Mouse (Mus musculus) telencephalon, adult 2 months (tissue): ENCODE measurements at regions not wholly inside any gene's neighbourhood (a gene's known extent, or its start where the extent isn't known, plus 50 kb on each side); places are given as distances from the start of the nearest gene placed in this dataset.

Experiments used
- DNase-seq: peaks from one replicate; pipeline ENCODE4 v3.0.0-alpha.2; 2011; ENCODE audit warnings: low read depth, low spot score

DNA sequence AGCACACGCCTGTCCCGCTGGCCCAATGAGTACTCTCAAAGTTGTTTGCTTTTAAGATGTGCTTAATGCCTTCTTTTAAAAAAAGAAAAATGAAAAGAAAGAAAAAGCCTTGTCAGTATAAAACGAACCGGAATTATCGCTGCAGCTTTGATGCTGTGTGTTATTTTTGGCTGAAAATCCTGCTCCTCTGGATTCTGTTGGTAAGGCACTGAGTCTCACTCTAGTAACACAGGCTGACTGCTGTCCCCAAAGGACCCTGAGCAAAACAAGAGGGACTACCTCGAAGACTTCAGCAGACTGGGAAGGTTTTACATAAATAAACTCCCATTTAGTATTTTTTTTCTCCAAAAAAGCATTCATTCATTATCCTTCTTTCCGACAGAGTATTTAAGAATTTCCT is 196.1 kb upstream of the Ppargc1a start:
- no peak for DNase-seq

DNA sequence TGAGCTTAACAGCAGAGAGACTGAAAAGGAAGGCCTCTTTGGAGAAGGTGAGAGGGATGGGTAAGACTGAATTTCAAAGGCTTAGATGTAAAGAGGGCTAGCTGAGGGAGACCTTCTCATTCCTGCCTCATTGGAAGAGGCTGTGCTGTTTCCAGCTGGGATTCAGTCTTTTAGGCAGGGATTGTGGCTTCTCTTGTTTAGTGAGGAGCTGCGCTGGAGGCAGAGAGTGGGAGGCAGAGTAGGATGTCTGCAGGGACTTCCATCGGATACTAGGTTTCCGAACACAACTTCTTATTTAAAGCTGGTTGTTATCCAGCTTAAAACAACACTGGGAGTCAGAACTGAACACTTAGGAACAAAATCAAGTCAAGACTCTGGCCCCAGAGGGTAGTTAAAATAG is 194.8 kb upstream of the Ppargc1a start:
- DNase-seq: no peak

DNA sequence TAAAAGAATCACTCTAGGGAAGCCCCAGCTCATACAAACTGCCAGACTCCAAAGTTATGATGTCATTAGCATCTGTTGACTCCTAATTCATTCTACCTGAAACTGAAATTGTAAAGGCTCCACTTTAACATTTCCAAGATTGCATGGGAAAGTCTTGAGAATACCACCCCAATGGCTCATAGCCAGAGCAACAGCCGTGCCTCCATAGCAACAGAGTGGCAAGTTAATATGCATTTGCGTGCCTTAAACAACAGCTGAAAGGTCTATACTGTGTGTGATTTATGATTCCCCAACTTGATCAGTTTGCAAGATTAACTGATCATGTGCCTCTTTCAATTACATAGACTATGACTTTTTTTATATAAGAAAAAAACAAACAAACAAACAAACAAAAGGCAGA is 190.8 kb upstream of the Ppargc1a start:
- no peak for DNase-seq

DNA sequence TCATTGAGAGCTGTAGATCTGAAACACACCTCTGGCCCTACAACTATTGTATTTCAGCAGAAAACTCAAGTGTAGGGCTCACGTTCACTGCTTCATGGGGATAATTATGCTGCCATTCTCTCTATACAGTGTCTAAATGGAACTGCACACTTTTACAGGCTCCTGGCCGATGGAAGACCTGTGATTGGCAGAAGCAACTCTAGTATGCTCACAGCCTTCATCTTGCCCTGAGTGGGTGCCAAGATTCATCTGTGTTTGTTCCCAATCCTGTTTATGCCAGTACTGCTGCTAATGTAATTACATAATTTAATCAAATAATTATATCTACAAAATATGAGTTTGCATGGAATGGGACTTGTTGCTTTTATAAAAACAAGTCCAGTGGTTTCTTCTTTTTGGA is 190.3 kb upstream of the Ppargc1a start:
- no peak for DNase-seq

DNA sequence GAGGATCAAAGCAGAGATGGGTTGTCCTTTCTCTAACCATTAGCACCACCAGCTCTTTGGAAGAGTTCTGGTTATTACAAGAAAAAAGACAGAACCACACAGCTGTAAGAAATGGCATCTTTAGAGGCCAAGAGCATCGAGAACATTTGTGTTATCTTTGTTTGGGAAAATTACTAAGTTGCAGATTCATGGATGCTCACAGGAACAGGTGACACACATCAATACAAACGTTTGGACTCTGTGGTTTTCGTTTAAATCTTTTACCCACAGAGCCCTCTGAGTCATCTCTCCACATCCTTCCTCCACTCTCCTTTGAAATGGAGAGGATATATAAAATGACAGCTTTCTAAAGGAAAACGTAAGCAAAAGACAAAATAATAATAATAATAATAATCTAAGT is 184.5 kb upstream of the Ppargc1a start:
- DNase-seq: no peak

DNA sequence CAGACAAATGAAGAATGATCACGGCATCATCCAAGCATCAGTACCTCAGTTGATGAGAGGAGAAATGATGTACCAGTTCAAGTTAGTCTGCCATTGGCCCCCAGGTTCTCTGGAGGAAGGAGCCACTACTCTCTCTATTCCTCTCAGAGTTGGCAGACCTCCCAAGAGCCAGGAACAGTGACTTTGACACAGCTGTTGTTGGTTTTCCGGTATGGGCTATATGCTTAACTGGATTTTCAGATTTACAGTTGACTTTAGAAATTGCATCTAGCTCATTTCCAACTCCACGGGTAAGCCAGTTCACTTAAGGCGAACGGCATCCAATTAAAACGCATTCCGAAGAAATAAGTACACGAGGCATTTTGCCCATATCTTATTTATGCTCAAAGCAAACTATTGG is 182.9 kb upstream of the Ppargc1a start:
- no peak for DNase-seq

DNA sequence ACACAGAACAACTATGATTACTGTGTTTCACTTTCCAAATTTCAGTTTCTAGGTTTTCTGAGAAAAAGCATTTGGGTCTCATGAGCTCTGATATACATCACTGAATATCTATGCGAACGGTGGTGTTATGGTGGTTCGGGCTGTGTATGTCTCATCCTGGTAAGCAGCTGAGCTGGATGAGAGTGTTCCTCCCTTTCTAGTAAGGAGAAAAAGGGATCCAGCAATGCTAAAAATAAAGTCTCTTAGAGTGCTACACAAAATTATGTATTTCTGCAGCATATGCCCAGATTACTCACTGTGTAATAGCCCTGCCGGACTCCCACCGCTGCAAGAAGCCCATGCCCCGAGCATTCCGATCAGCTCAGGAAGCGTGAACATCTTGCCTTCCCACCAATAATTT is 173.4 kb upstream of the Ppargc1a start:
- no peak for DNase-seq

DNA sequence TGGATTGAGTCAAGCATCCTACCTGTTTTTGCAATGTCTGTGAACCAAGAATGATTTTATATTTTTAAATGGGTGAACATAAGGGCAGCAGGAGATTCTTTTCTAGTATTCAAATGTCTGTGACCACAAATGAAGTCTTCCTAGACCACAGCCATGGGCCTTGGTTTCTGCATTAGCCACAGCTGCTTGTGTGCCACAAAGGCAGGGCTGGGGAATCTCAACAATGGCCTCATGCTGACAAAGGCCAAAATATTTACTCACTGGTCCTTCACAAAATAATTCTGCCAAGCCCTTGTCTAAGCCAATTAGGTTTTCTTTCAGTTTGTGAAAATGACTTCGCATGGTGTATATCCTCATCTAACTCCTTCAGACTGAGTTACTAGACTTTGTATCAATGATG is 162.7 kb upstream of the Ppargc1a start:
- DNase-seq: no peak

DNA sequence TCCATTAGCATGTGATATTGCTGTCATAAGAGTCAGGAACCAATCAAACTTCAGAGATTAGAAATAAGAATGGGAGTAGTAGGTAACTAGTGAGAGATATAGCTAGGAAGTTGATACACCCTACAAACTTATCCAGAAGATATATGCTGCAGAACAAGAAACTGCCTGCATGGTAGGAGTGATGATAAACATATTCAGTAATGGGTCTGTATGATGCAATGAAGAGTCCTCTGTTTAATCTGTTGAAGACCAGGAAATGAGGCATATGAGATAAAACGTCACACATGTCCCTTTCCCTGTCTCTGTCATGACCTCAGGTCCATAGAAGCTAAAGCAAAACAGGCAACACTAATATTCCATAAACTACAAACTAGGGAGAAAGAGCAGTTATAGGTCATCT is 162.2 kb upstream of the Ppargc1a start:
- DNase-seq: no peak

DNA sequence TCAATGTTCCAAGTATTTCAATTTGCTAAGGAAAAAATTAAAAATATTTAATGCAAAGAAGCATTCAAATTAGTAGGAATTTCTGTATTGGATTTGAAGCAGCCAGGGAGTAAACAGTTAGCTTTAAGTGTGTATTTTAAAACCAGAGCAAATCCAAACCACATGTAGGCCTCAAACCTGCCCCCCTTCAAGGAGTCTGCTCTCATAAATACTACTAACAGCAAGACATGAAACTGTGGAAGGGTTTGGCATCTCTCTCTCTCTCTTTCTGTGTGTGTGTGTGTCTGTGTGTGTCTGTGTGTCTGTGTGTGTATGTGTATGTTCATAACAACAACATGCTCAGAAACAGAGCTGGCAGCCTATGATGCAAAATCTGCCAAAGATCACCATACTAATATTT is 159.2 kb upstream of the Ppargc1a start:
- no peak for DNase-seq

DNA sequence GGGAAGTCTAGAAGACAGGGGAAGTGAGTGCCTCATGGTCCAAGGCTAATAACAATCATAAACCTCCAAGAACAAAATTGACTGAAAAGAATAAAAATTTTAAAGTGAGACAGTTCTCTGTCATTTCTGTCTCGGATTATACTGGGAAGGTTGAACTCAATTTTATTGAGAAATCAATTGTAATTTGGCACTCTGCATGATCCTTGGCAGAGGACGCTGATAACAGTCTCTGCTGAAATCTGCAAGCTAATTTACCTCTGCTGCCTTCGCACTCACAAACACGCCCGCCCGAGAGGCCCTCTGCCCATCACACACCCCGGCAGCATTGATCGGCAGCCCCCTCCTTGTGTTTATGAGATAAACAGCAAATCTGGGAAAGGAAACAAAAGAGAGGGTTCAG is 151.4 kb upstream of the Ppargc1a start:
- DNase-seq: no peak

DNA sequence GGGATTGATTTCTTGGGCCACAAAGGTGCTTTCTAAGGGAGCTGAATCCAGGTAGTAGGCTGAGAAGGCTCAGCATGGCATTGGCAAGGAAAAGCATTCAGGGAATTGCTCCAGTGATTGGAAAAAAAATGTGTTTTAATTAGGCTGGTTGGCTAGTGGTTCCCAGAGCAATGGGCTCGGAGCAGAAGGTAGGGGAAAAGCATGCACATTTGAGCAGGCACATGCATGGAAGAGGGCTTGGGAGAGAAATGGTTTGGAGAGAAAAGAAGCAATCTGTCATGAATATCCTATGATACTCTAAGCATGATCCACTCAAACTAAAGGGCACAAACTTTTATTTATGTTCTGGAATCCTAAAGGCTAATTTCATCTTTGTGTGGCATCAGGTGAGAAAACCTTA is 150.9 kb upstream of the Ppargc1a start:
- DNase-seq: no peak

DNA sequence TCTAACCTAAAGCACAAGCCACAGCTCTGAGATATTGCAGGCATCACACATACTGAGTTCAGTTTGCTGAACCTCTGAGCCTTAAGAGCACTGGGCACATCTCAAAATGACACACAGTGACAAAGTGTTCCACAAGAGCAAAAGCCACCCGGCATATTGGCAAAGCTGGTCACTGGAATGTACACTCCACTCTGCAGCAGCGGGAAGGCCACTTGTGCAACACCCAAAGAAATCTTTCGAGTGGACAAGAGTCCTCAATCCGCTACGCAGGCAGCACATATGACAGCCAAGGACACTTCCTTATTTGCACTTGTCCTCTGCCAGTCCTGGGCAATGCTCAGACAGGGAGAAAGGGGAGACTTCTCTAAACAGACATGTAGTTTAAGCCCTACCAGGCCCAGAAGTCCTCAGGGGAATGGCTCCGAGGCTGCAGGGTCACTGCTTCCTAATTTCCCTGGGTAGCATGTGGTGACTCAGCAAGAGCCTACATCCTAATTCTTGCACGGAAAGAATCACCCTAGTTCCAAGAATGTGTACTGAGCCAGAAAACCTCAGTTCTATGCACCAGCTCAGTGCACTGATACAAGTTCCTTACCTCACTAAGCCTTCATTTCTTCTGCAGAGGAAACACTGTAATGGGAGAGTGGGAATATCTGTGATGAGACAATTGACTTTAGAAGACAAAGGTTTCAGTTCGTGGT is 144.5 kb upstream of the Ppargc1a start:
- DNase-seq: no peak

DNA sequence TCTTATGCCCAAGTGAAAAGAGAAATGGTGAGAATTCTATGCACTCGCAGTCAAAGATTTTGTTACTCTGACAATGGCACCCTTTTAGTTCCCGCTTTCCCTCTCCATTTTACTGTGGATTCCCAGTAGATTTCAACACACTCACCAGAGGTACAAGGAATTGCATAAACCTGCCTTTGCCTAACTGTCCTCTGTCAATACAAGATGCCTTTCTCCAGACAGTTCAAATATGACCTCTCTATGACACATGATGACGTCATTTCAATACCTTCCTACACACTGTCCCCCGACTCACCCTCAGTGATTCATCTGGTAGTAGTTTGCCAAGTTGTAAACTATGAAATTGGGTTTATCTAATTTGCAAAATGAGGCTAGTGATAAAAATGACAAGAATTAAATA is 143.1 kb upstream of the Ppargc1a start:
- no peak for DNase-seq

DNA sequence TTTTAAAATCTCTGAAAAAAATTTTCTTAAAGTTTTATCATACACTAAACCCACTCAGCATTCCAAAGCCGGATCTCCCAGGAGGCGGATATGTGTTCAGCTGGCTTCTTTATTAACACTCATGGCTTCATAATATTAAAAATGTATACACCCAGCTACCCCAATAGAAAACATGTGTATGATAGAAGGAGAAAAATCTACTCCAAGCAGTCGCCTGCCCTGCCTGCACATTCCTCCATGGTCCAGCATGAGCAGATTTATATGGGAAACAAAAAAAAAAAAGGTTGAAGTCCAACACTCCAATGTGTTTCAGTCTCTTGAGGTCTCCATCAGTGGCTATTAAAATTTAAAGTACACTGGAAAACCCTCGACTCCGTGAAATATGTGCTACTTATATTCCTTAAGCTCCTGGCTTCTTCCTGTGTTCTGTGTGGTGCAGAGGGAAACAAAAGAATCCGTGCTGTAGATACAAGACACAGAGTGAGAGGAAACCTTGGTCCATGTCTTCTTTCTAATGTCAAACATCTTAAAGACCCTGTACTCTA is 142.0 kb upstream of the Ppargc1a start:
- DNase-seq: no peak

DNA sequence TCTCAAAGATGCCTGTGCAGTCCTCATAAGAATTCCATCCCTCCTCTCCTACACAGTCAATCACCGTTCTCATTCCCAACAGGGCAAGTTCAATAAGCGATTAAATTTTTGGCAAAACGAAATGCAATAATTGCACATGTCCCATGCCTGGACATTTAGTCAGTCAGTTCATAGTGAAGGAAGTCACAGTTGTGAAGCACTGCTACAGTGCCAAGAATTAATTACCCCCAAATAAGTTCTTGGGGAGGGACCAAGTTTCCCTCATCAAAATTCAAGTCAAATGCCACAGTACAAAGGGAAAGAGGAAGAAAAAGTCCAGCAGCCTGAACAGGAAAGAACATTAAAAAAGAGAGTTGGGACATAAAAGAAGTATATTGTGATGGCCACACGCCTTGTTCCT is 112.4 kb upstream of the Ppargc1a start:
- DNase-seq: no peak

DNA sequence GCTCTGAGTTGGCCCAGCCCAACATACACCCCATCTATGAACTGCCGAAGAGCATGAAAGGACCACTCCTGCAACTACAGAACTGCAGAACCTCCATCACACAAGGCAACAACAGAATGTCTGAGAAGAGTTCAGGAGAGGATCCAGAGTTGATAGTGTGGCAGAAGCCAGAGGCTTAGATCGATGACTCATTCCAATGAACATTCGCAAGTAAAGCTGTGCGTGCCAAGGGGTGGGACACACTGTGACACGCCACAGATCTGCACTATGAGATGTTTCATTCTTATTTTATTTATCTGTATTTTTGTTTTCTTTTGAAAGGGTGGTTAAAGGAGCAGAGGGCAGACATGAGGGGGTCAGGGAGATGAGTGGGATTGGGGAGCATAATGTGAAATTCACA is 103.7 kb upstream of the Ppargc1a start:
- no peak for DNase-seq

DNA sequence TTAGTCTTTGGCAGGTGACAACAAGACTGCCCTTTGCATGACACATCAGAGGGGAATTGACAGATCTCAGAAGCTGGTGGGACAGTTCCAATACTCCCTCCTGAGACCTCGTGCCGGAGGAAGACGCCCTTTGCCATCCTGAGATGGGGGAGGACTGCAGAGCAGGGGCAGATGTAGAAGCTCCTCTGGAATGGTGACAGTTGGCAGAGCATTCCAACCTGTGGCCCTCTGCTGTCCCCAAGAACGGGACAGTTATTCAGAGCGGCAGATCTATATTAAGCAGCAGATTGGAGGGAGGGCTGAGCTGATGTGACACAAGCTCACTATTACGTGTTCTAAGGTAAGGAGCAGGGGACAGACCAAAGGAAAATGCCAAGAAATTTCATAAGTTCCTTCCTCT is 97.7 kb upstream of the Ppargc1a start:
- no peak for DNase-seq

DNA sequence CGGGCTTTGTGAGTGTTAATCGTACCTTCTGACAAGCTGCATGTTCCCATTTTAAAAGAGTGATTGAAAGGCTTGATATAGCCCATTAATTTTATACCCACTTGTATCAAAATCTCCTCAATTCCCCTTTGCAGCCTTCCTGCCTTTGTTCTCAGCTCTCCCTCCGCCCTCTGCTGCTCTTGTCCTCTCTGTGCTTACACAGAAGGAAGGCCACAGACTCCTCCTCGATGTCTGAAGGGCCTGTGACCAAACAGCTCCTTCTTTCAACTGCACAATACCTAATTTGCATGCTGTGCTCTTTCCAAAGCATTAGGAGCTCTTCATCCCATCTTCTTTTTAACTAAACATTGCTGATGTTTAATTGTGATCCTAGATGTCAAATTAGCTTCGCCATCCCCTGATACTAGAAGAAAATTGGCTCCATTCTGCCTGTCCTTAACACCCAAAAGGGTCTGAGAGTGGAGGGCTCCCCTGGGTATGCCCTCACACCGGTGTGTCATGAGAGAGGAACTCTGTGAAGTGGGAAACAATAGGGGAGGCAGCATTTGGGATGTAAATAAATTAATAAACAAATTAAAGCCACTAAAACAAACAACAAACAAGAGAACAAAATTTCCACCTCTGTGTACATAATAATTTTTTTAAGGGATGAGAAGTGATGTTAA is 90.8 kb upstream of the Ppargc1a start:
- DNase-seq: no peak

DNA sequence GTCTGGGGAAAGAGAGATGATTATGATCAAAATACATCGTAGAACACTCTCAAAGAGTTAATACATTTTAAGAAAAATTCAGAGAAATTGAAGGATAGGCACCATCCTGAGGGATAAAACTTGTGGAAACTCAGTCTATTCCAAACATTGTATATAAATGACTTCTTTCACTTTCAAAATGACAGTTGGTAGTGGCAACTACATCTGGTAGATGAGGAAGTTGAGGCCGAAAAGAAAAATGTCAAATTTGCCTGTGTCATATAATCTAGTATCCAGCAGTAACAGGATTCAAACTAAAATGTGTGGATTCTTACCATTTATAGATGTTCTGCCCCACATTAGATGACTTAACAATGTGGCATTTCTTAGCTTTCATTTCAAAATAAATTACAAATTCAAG is 86.0 kb upstream of the Ppargc1a start:
- DNase-seq: no peak

DNA sequence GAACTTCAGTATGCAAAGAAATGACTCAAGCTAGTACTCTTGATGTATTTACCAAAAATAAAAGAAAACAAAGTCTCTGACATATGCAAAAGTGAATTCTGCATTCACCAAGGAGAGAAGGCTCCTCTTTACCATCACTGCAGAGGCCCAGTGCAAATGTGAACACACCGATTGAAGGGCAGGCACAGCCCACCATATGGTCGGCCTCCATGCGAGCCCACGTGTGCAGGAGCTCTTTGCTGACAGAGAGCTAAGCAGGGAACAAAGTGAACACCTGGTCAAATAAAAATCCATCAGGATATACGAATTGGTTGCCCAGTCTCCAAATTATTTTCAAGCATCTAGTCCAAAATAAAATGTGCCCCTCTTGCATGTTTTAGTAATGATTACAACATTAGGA is 56.9 kb upstream of the Ppargc1a start:
- DNase-seq: no peak
